Mouse (Mus musculus): ENCODE measurements around the gene Gm10282.

DNA sequence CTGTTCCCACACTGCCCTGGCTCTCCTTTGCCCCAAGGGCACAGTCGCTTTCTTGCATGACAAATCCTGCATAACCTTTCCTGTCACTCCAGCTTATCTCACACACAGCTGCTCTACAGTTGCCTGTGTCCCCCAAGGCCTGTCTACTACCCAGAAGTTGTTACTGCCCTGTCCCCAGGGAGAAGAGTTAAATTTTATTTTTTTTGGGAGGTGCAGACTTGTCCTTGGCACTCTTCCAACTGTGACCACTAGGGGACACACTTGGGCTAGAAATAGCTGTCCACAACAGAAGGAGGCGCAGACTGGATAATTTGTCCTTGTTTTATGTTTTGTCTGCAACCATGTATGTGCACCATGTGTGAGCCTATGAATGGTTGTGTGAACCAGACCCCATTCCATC, 44.0 kb downstream of the Gm10282 start:
- no peak for TF ChIP-seq EP300 (IDR thresholded peaks at IDR 0.05; ENCODE audit: low read depth)
- TF ChIP-seq CTCF (IDR thresholded peaks at IDR 0.05; ENCODE audit: low read depth): peak; percentile 82

All from heart, postnatal 0 days (tissue).